Mouse (Mus musculus) thymus, adult 2 months (tissue): ENCODE data around the gene Cep295nl.

Experiments used
- CTCF ChIP-seq: fragments of 200-500 bp; IDR thresholded peaks from 2 replicates; pipeline ENCODE4 v1.5.1; 2012; ENCODE audit warnings: mild to moderate bottlenecking, control low read depth, low read length, moderate library complexity, borderline replicate concordance; ENCODE audit not compliant: control insufficient read depth, poor library complexity, insufficient read depth; ENCODE audit errors: extremely low read depth
- POLR2A ChIP-seq: fragments of 200-500 bp; IDR thresholded peaks from 2 replicates; pipeline ENCODE4 v1.6.1; 2012; ENCODE audit warnings: mild to moderate bottlenecking, low read length, control low read depth, moderate library complexity; ENCODE audit not compliant: control insufficient read depth, poor library complexity, insufficient read depth; ENCODE audit errors: extremely low read depth

GRCm38 (mm10) chr11:118343629-118344028 is 1.3 kb upstream of the Cep295nl start:
- no peak for TF ChIP-seq POLR2A
- TF ChIP-seq CTCF, result no peak
